Mouse (Mus musculus) erythroid progenitor cell, adult 5-6 weeks (primary cell): ENCODE results near the gene Bcr. TPM values are rescaled to one million over a fixed set of nuclear protein-coding genes. Genes with fewer than 3 reads are reported as not detected.

ENCODE experiments used
- ATAC-seq: replicated peaks from 2 replicates; pipeline ENCODE4 v1.8.0; 2016; ENCODE audit warnings: moderate number of reproducible peaks, mild to moderate bottlenecking, moderate TSS enrichment, inconsistent platforms; ENCODE audit not compliant: poor library complexity, low FRiP score, severe bottlenecking
- total RNA-seq, 2 experiments: library from RNA; stranded (forward) in 1 of 2; stranded (reverse) in 1 of 2; fragments of 150-400 nt in 1 of 2; fragments of 186-747, 209-891 nt in 1 of 2; gene quantifications; 2 replicates each; pipeline versions ENCODE4 v1.2.3 to v1.2.4; 2015 to 2017; ENCODE audit warnings: low replicate concordance in 2 of 2

The Bcr gene
- total RNA-seq, 2 experiments from 2014 or later, result 2.5 to 5.4 TPM

DNA sequence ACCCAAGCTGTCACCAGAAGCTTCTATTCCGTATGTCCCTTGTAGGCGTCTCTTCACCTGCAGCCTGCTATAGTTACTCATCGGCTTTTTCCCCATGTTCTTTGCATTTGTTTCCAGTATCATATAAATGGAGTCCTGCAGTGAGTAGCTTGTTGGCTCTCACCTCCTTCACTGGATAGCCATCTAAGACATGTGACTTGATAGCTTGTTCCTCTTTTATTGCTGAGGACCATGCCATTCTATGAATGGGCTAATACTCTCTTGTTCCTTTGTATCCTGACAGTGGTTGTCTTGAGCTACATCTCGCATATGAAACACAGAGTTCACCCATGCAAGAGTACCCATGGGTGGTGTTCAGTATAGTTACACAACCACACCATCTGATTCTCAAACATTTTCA is 28.1 kb downstream of the Bcr start:
- ATAC-seq, result no peak

DNA sequence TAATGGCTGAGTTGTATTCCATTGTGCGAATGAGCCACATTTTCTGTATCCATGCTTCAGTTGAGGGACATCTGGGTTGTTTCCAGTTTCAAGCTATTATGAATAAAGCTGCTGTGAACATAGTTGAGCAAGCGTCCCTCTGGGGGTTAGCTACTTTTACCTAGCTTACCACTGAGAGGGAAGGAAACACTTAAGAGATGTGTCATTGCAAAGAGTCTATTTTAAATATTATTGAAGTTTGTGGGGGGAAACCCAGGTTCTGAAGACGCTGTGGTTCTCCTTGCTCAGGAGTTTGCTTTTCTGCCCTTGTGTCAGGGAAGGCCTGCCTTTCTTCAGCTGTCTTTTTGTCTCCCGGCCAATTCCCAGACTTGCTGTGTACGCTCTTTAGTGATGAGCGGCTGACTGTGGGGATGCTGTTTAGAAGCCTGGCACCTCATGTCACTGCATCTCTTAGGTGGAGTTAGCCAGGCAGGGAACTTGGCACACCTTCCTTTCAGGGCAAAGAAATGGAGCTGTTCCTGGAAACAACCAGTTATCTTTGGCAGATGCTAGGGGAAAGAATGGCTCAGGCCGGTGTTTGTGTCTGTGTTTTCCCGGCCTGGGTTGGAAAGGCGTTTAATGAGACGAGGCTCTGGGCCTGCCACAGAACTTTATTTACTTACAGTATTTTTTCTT is 31.2 kb downstream of the Bcr start:
- no peak for ATAC-seq

DNA sequence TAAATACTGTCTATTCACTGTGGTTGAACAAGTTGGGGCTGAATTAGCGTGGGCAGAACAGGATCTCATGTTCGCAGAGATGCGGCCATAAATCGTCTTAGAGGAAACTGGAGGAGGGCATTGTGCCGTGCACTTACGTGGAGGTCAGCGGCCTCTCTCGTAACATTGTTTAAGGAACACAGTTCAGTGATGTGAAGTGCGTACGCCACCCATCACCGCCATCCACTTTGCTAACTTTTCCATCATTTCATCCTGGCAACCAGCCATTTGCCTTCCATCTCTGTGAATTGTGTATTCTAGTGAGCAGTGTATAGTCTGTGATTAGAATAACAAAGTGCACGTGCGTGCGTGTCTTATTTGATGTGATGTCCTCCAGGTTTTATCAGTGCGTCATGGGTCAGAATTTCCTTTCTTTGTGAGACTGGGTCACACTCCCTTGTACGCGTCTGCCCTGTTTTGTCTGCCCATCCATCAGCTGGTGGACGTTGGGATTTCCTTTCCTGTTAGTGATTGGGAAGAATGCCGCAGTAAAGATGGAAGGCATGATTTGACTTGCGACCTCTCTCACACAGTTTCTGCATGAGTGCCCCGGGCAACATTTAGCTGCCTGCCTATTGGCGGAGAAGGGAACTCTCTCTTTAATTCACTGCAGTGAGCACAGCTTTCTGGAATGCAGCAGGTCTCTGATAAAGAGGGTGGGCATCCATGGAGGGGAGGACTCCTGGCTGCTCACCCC is 33.0 kb downstream of the Bcr start:
- ATAC-seq, result no peak

DNA sequence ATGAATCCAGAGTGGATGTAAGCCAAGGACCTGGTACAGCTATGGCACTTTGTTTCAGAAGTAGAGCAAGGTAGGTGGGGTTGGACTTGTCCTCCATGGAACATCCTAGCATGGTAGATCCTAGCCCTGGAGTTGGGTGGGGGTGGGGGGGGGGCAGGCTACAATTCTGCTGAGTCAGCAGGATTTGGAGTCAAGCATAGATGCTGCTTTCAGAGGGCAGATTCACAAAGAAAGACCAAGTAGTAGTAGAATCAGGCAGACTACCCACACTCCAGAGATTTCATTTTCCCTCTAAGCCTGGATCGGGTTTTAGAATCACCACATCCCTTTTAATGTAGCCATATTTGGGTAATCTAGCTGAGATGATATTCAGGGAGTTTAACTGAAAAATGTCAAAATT is 33.9 kb downstream of the Bcr start:
- no peak for ATAC-seq

DNA sequence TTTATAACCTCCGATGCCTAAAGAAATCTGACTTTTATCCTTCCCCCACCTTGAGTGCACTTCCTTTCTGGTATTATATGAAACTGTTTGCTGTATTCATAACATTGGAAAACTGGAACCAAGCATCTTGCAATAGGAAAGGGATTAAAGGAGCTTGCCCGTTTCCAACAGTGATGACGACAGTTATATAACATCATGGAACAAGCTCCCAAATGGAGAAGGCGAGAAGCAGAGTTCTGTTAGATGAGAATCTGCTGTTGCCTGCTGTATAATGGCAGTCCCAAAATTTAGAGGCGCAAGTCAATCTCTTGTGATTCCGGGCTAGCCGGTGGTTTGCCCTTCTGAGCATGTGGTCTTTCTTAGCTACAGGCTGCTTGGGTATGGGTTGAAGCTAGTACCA is 34.8 kb downstream of the Bcr start:
- no peak for ATAC-seq

DNA sequence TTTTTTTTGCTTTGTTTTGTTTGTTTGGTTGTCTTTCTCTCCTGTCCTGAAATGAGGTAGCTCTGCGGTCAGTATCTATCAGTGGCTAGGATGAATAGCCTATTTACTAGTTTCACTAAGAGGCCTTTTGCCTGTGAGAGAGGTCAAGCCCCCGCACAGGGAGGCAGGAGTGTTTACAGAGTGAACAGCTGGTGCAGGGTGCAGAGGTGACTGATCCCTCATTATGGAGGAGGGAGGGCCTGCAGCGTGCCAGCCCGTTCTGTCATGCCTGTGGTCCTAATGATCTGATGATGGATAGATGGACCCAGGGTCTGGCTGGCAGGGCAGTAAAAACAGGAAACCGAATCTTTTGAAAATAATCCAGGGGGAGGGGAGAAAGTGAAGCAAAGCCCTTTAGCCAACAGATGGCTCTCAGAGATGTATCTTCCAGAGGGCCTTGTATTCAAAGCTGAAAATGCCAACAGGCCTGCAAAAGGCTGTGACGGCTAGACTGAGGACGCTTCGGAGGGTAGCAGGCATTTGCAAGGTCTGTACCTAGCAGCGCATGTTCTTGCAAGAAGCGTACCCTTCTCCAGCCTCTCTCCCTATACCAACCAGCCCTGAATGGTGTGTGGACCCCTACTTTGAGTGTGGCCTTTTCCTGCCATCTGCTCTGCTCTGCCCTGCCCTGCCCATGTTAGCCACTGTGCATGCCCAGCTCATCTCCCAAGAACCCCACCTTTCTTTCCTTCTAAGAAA is 38.2 kb downstream of the Bcr start:
- ATAC-seq, result no peak

DNA sequence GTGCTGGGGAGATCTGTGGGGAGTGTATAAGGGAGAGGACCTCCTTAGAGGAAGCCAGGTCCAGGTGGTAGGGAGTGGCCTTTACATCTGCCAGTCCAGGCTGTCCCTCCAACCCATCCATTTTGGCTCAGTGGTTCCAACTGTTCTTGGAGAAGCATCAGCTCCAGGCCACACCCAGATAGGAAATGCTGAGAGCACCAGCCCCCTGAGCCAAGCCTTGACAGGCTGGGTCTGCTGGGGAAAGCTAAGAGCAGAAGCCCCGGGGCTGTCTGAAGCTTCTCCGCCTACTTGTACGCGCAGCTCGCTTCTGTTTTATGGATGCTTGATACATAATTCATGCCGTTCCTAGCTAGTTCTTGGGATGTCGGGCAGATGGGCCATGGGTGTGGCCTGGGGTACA is 39.9 kb downstream of the Bcr start:
- ATAC-seq, result no peak

DNA sequence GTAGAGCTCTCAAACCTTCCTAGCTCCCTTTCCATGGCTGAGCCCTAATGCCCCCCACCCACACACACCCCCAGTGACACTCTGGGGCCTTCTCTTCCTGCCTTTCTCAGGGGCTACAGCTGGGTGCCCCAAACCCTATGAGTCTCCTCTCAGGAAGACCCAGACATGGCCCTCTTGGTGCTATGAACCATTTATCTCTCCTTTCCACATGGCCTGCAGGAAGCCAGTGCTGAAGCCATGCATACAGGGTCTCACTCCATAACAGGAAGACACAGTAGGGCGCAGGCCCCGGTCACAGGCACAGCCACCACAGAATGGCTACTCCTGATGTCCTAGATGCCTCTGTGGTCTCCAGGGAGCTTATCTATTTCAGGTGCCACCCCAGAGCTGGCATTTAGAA is 43.1 kb downstream of the Bcr start:
- no peak for ATAC-seq

DNA sequence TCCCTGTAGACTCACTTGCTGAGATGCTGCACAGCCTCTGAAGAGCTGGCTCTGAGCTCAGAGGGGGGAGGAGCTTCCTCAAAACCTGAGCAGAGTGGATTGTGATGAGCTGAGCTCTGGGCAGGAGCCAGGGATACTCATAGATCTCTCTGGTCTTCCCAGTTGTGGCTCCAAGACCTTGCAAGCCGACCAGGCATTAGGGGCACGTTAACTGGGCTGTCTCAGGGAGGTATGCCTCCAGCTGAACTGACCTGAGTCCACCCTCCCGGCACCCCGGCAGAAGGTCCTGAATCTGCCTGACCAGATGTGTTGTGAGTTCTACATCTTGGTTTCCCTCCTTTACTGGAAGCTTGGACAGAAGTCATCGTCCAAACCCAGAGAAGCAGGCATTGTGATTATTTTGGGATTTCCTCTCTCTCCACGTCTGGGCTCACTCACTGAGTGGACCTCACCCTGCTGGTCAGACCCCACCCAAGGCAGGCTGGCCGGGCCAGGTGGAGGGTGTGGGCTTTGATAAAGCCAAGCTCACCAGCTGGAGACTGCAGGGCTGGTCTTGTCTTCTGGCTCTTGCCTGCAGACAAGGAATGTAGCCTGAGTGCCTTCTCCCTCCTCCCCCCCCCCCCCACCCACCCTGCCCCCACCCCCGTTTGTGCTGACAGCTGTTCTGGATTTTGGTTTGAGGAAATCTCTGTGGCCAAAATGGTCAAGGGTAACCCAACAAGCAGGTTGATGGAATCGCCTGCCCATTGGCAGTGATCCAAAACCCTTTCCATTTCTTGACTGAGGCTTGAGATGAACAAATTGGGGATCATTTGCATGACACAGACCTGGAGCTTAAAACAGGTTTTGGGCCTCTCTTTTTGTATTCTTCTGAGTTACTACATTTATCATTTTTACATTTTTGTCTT is 44.1 kb downstream of the Bcr start:
- ATAC-seq, result no peak

DNA sequence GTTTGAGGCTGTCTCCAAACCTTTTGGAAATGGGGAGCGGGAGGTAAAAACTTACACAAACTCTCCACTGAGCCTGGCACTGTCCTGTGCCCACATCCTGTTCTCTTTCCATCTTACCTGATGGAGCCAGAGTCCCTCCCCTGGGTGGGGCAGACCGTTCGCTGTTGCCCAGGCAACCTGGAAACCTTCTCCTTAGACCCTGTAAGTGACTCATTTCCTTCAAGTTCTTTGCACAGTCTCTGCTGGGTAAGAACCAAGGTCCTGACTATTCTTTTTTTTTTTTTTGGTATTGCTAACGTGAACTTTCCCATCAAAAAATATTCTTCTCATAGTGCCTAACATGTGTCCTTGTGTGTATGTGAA is 44.7 kb downstream of the Bcr start:
- ATAC-seq, result no peak

DNA sequence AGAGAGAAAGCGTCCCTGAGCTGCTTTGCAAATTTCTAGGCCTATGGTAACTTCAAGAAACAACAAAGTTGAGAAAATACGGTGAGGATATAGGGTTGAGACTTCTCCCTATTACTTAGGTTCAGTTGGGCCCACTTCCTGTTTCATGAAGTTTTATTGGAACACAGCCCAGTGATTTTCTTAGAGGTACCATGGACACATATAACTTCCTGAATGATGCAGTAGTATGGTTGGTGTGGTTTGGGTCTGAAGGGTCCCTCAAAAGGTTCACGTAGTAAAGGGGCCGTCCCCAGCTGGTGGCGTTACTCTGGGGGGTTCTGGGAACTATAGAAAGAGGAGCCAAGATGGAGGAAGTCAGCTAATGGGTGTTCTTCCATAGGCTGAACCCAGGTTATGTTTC is 45.3 kb downstream of the Bcr start:
- ATAC-seq, result no peak

DNA sequence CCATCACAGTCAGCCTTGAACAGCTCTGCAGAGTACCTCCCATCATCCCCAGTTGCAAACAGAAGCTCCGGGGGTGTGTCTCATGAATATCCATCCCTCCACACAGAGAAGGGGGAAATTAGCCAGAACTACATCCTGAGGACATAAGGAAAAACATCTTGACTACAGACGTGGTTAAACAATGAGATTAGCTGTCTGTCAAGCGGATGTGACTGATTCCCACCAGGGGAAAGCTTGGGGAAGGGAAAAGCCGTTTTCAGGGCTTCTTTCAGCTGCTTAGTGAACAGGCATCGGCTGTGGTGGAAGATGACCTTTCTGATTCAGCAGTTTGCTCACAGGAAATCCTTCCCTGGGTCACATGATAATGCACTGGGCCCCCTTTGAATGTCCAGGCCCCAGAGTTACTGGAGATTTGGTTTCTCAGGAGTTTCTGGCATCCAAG is 46.6 kb downstream of the Bcr start:
- no peak for ATAC-seq

DNA sequence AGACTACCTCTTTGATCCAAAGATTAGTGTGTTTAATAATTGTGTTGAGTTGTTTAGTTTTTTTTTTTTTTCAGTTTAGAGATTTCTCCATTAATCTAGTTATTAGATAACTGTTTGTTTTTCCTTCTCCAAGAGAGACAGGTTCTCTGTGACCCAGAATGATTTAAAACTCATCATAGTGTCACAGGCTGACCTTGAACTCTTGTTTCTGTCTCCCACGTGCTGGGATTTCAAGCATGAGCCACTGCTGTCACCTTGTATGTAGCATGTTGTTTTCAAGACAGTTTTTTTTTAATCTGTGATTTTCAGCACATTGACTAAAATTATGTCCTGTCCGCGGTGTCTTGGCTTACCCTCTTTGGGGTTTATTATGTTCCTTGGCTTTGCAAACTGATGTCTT is 47.7 kb downstream of the Bcr start:
- ATAC-seq, result no peak

DNA sequence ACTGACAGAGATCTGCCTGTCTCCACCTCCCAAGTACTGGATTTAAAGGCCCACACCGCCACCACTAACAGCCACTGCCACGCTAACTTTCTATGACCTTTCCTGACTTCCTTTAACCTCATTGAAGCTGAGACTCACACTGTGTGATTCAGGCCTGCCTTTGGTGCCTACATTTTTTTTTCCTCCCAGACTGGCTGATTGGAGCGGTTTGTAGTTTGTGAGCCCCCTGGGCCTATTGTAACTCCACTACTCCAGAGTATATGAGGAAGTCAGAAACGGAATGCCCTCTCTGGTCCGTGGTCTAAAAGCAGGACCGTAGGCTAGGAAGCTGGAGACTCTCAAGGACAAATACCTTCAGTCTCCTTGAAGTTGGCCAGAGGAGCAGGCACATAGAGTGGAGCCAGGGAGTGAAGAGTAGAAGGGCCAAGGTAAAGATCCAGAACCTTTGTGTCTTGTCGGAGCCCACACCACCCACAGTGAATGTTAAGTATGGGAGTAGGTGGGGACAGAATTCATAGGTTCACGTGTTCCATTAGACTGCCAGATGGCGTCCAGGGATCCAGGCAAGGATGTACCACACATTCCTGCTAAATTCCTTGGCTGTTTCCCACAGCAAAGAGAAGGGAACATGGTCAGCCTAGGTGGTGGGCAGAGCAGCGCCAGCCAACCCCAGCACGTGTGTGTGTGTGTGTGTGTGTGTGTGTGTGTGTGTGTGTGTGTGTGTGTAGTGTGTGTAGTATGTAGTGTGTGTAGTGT is 51.2 kb downstream of the Bcr start:
- ATAC-seq, result no peak

DNA sequence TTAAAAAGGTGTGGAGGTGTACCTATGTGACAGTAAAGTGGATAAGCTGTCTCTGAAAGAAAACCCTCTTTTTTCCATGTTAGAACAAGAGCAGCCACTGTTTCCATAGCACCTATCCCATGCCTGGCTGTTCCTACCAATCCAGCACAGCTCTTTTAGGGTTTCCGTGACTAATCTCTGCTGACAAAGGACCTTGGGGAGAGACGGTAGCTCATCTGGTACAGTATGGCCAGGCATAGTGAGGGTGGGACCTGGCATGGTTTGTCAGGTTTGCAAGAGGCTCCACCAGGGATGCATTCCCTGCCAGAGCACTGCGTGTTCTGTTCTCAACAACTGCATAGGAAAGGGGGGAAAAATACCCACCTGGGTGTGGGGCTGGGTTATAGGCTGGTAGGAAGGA is 52.0 kb downstream of the Bcr start:
- ATAC-seq, result no peak

DNA sequence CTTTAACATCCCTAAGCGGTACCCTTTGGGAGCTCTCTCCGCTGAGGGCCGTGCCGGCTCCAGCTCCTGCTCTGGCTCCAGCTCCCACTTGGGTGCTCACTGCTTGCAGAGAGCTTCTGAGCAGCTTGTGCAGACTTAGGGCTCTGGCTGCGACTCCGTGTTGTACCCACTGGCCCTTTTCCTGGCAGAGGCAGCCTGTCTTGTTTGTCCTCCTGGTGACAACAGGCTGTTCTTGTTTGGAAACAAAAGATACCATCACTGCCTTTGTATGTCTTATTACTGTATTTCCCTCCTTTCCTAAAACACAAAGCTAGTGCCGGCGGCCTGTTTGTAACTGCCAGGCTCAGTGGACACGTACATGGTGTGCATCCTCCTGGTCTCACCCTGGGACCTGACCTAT is 53.2 kb downstream of the Bcr start:
- no peak for ATAC-seq

DNA sequence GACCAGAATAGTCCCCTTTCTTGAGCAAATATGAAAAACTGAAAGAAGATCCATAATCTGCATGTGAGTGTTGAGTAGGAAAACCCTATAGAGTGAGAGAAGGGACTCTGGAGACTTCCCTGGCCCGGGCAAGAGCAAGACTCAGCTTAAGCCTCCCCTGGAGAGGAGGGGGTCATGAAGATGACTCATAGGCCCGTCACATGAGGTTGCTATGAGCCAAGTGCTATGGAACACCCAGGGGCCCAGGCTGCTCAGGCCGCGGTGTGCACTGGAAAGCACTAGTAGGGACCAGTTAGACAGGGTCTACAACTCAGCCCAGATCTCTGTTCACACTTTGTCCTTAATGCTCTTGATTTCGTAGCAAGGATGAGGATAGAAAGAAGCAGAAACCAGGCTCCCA is 54.8 kb downstream of the Bcr start:
- ATAC-seq, result no peak

DNA sequence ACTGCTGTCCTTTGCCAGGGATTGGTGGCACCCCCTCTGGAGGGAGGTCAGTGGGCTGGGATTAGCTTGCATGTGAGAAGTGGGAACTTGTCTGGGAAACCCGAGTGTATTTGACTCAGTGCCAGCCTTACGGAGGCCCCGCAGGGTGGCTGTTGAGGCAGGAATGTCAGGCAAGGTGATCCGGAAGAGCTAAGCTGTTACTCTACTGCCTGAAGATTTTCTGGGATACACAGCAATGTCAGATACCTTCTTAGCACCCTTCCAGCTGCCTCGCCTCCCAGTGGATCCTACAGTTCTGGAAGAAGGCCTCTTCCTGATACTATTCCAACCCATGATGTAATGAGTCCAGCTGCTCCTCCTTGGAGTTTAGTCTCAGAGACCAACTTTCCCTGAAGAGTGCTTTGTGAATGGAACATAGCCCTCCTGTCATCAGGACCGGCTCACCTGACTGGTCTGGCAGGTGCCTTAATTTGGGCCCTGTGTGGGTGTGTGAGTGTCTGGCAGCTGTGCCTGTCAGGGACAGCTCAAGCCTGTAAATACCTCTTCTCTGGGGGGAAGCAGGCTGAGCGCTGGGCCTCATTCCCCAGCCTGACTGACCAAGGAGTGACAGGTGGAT is 56.6 kb downstream of the Bcr start:
- no peak for ATAC-seq

DNA sequence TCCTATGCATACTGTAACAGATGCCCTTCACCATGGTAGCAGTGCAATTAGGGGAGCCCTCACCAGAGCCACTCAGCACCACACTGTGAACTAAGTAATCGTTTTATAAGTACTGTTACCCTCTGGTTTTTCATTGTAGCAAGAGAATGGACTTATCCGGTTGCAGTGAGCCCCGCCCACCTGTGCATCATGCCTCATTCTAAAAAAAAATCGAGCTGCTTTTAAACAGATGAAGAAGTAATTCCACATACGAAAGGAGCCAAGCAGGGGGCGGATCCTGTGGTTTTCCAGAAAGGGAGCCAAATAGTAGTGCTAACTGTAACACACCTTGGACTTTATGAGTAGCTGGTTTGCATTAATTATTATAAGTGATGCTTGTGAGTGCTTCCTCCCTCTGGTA is 58.1 kb downstream of the Bcr start:
- no peak for ATAC-seq
